Mouse (Mus musculus): ENCODE measurements around the gene Agfg1. TPM values are rescaled to one million over a fixed set of nuclear protein-coding genes. Genes with fewer than 3 reads are reported as not detected.
"Not testable (repeated sequence)": the region's sequence is repeated elsewhere in the genome, so short reads cannot be mapped to it uniquely, and the experiment has no call there.

The Agfg1 gene
- total RNA-seq, 2 experiments from 2014 or later = 69.3 to 74.0 TPM

DNA sequence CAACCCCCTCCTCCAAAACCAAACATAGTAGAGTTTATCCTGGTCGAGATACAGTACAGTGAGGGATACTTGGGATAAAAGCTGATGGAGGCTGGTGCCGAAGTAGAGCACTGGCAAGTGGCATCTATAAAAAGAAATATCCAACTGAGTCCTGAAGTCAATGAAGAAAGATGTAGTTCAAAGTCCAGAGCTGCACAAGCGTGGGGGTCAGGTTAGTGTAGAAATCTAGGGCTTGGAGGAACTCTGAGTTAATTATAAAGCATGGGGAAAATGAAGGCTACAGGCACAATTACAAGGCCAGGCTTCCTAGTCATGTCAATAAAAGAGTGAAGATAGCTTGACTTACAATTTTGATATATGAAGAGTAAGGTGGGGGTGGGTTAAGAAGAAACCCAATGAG, 61.9 kb downstream of the Agfg1 start:
- DNase-seq (ENCODE audit: low spot score in 2 of 2) = no peak

- no peak for DNase-seq (ENCODE audit: low spot score in 2 of 2)
Measured at GRCm38 (mm10) chr1:82905886-82906285, 66.6 kb downstream of the Agfg1 start.

DNA sequence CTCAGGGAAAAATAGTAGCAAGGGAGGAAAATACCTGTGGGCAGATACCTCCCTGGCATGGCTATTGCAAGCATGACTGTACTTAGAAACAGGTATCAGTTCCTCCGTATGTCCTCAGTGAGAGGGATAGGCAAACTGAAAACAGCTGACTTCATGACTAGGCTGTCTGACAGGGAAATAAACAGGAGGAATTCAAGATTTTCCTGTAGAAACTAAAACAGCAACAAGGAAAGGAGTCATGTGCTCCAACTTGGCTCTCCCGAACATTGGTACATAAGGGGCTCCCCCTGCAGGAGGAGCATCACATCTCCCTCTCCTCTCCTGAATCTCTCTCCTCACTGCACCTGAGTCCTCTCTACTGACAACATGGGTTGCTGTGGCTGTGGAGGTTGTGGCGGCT, 73.7 kb downstream of the Agfg1 start, which contains the start of gene A030005L19Rik:
Gene A030005L19Rik, plus strand, starts transcription at position 301 of the 400 bp plus-strand sequence.
- no peak for DNase-seq (ENCODE audit: low spot score in 2 of 2)

- not testable (repeated sequence) for DNase-seq (ENCODE audit: low spot score in 2 of 2)
Measured at GRCm38 (mm10) chr1:82913434-82913833, 74.2 kb downstream of the Agfg1 start.

DNA sequence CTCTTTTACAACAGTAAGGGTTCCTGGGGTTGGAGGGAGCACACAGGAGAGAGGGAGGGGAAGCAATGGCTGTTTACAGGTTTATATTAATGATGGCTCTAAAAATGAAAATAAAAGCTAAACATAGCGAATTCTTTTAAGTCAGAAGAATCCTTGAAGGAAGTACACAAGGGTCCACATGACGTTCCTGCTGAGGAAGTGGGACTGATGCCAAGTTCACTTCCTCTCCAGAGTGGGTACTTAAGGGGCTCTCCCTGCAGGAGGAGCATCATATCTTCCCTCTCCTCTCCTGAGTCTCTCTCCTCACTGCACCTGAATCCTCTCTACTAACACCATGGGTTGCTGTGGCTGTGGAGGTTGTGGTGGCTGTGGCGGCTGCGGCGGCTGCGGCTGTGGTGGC, 85.4 kb downstream of the Agfg1 start, which contains the start of gene A030014E15Rik:
Gene A030014E15Rik, plus strand, starts transcription at position 268 of the 400 bp plus-strand sequence.
- DNase-seq (ENCODE audit: low spot score in 2 of 2) = no peak

GRCm38 (mm10) chr1:82930558-82930957, 91.3 kb downstream of the Agfg1 start:
- not testable (repeated sequence) for DNase-seq (ENCODE audit: low spot score in 2 of 2)

DNA sequence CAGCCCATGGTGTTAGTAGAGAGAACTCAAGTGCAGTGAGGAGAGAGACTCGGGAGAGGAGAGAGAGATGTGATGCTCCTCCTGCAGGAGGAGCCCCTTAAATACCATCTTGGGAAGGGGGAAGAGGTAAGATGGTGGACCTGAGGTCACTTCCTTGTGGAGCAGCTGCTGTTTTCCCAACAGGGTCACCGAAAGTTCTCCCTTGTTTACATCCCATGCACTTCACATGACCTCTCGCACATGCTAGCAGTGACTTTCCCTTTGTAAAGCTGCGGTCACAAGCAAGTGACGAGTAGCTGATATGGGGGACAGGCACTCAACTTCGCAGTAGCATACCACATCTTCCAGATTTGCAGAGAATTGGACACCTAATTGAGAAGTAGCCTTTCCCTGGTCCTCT, 92.0 kb downstream of the Agfg1 start, which contains the start of gene Gm6217:
Gene Gm6217, minus strand, starts transcription at position 74 of the 400 bp plus-strand sequence.
- not testable (repeated sequence) for DNase-seq (ENCODE audit: low spot score in 2 of 2)

- no peak for DNase-seq (ENCODE audit: low spot score in 2 of 2)
Measured at GRCm38 (mm10) chr1:82938666-82939065, 99.4 kb downstream of the Agfg1 start.

- DNase-seq (ENCODE audit: low spot score in 2 of 2) = not testable (repeated sequence)
Measured at GRCm38 (mm10) chr1:82942505-82942904, 103.2 kb downstream of the Agfg1 start.

DNA sequence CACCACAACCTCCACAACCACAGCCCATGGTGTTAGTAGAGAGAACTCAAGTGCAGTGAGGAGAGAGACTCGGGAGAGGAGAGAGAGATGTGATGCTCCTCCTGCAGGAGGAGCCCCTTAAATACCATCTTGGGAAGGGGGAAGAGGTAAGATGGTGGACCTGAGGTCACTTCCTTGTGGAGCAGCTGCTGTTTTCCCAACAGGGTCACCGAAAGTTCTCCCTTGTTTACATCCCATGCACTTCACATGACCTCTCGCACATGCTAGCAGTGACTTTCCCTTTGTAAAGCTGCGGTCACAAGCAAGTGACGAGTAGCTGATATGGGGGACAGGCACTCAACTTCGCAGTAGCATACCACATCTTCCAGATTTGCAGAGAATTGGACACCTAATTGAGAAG, 104.0 kb downstream of the Agfg1 start, which contains the start of gene A030003K21Rik:
Gene A030003K21Rik, minus strand, starts transcription at position 94 of the 400 bp plus-strand sequence.
- not testable (repeated sequence) for DNase-seq (ENCODE audit: low spot score in 2 of 2)

DNA sequence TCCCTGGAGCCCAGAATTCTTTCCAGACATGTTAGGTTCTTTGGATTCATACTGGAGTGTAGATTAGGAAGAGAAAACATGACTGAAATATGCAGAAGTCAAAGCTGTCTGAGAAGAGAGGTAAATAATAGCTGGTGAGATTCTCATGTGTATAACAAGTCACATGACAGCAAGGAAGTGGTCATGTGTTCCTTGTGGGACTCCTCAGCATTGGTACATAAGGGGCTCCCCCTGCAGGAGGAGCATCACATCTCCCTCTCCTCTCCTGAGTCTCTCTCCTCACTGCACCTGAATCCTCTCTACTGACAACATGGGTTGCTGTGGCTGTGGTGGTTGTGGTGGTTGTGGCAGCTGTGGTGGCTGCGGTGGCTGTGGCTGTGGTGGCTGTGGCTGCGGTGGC, 106.7 kb downstream of the Agfg1 start:
- not testable (repeated sequence) for DNase-seq (ENCODE audit: low spot score in 2 of 2)

- no peak for DNase-seq (ENCODE audit: low spot score in 2 of 2)
Measured at GRCm38 (mm10) chr1:82948601-82949000, 109.3 kb downstream of the Agfg1 start.

Small RNAs within 50 kb of the gene (microRNA-seq; reads per million reads assigned to microRNA genes)
- 0 to 0.39 reads per million in 2 experiments for gene Gm22396

Other genes with a start within 250 kb of the Agfg1 start
- 100 to 1,000 TPM; 228 to 243 TPM for gene Mff, start 114.6 kb upstream of the Agfg1 start, total RNA-seq (2021)
- not detected for gene Tm4sf20, start 71.0 kb upstream of the Agfg1 start, total RNA-seq (2021)
- gene Gm47791, start 68.2 kb upstream of the Agfg1 start, total RNA-seq (2021) = not detected
- under 1 TPM; 0.42 to 0.71 TPM for gene A030005L19Rik, start 73.8 kb downstream of the Agfg1 start, total RNA-seq (2021)
- gene A030014E15Rik, start 85.4 kb downstream of the Agfg1 start, total RNA-seq (2021) = not detected
- gene Gm6217, start 91.9 kb downstream of the Agfg1 start, total RNA-seq (2021) = not detected
- not detected for gene A030003K21Rik, start 103.9 kb downstream of the Agfg1 start, total RNA-seq (2021)
- gene Gm7544, start 116.5 kb downstream of the Agfg1 start, total RNA-seq (2021) = not detected
- gene Gm47955, start 120.8 kb downstream of the Agfg1 start, total RNA-seq (2021) = not detected
- gene Gm47959, start 161.1 kb downstream of the Agfg1 start, total RNA-seq (2021) = not detected
- gene Slc19a3, start 199.0 kb downstream of the Agfg1 start, total RNA-seq (2021) = 1 to 10 TPM; 1.8 to 1.9 TPM
- not detected for gene Krtap28-10, start 203.0 kb downstream of the Agfg1 start, total RNA-seq (2021)
- not detected for gene Gm47969, start 205.4 kb downstream of the Agfg1 start, total RNA-seq (2021)
- gene A030005K14Rik, start 219.9 kb downstream of the Agfg1 start, total RNA-seq (2021) = not detected
- not detected for gene Krtap28-13, start 221.4 kb downstream of the Agfg1 start, total RNA-seq (2021)

All from layer of hippocampus, adult 18-20 months (tissue).